ENCODE assay signal across 8 mouse cellular contexts in the genomic region with DNA sequence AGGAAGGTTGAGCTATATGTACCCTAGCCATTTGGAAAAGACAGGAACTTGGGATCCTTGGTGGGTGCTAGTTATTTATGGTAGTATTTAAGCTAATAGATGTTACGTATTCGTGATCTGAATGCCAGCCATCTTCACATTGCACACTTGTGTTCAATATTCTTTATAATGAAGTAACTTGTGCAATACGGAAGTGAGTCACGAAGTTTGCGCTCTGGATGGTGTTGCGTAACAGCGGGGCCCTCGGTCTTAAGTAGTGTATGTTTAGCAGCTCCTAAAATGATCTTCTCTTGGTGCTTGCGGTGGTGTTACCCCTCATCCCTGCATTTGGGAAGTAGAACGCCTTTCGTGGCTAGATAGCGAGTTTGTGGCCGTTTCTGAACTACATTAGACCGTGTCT. TPM values are rescaled to one million over a fixed set of nuclear protein-coding genes. Genes with fewer than 3 reads are reported as not detected.
A peak's percentile ranks its signal among the peaks of the same experiment; 100 is the strongest.
DNase-seq lines count a peak whose midpoint lies in the region; TF ChIP-seq lines count a peak whose summit lies in the region.

No protein-coding gene starts in this region.

- peak overlapping the region; percentile 85 for H3K27ac ChIP-seq in spleen, adult 2 months (ENCODE audit: insufficient read depth, low read length)

- no peaks in the 10 kb centered on the region for H3K27me3 ChIP-seq in spleen, adult 2 months (ENCODE audit: control insufficient read depth, insufficient read depth, low read length)

- no peak for TF ChIP-seq CTCF in spleen, adult 2 months (IDR thresholded peaks at IDR 0.05; ENCODE audit: extremely low read depth, insufficient read depth, insufficient read length, insufficient replicate concordance)

- H3K4me1 ChIP-seq in spleen, adult 2 months (ENCODE audit: control insufficient read depth, insufficient read depth, insufficient read length), result peaks cover 6% of the 10 kb centered on the region; the same call in 1 of the 2 replicates

- WGBS in spleen, adult 2 months, result 2% methylated on average over 14 of the region's 14 CpGs

- peak; percentile 42 for DNase-seq in kidney, adult 18-20 months
- no peak for DNase-seq in kidney, adult 11 months
- peak; percentile 66 for DNase-seq in adrenal gland, postnatal 10 days
- DNase-seq in heart, adult 18-20 months, result peak; percentile 75 to 76
- peak; percentile 45 to 47 for DNase-seq in kidney, adult 8-10 months
- peak; percentile 69 for DNase-seq in lung, postnatal 10 days
- peak; percentile 37 to 47 for DNase-seq in spleen, adult 2 months (ENCODE audit: low read depth in 1 of 2, low spot score in 2 of 2)
- DNase-seq in layer of hippocampus, adult 11-12 months (ENCODE audit: low spot score), result no peak

- H3K4me3 ChIP-seq in spleen, adult 2 months (ENCODE audit: extremely low read depth, insufficient read depth, insufficient read length), result peak overlapping the region; percentile 88

- no peak for TF ChIP-seq POLR2A in spleen, adult 2 months (IDR thresholded peaks at IDR 0.05; ENCODE audit: low read depth, low read length)

- peaks cover 11% of the 10 kb centered on the region for H3K36me3 ChIP-seq in spleen, adult 2 months (ENCODE audit: control insufficient read depth, insufficient read depth, low read length)

RNA-seq across cellular contexts. Expression of a gene that starts 1.0 kb away (rescaled TPM):
- total RNA-seq in adrenal gland, postnatal 10 days (2021), result 10 to 100 TPM; 71.1 to 85.2 TPM
- total RNA-seq in heart, adult 18-20 months (2021), result 10 to 100 TPM; 30.1 to 35.5 TPM
- polyA plus RNA-seq in spleen, adult 2 months (2012; rRNA removed), result 228 and 441 TPM in 2 replicates

RNA-seq across cellular contexts. Expression of a gene that starts 4.9 kb away (rescaled TPM):
- total RNA-seq in adrenal gland, postnatal 10 days (2021), result 10 to 100 TPM; 28.3 to 29.2 TPM
- total RNA-seq in heart, adult 18-20 months (2021), result 1 to 10 TPM; 4.5 to 5.7 TPM
- polyA plus RNA-seq in spleen, adult 2 months (2012; rRNA removed), result 1.2 and 3.6 TPM in 2 replicates

RNA-seq across cellular contexts. Expression of a gene that starts 18.3 kb away (rescaled TPM):
- under 1 TPM; 0.73 to 0.75 TPM for total RNA-seq in adrenal gland, postnatal 10 days (2021)
- 1 to 10 TPM in 1 of 2 experiments, under 1 TPM in 1; 0.80 to 1.1 TPM for total RNA-seq in heart, adult 18-20 months (2021)
- 0.45 and 0.72 TPM in 2 replicates for polyA plus RNA-seq in spleen, adult 2 months (2012; rRNA removed)

RNA-seq across cellular contexts. Expression of a gene that starts 19.0 kb away (rescaled TPM):
- 10 to 100 TPM; 82.5 to 86.5 TPM for total RNA-seq in adrenal gland, postnatal 10 days (2021)
- 10 to 100 TPM; 53.4 to 64.0 TPM for total RNA-seq in heart, adult 18-20 months (2021)
- 33.5 and 39.5 TPM in 2 replicates for polyA plus RNA-seq in spleen, adult 2 months (2012; rRNA removed)

RNA-seq across cellular contexts. Expression of a gene that starts 26.2 kb away (rescaled TPM):
- under 1 TPM; 0.27 to 0.51 TPM for total RNA-seq in adrenal gland, postnatal 10 days (2021)
- not detected for total RNA-seq in heart, adult 18-20 months (2021)
- not detected in 2 replicates for polyA plus RNA-seq in spleen, adult 2 months (2012; rRNA removed)

Comparison
In these comparisons a context has a peak if more than half of its experiments do, and no peak if none do; other contexts are left out.
1. DNase-seq: peak in kidney, adult 18-20 months (single experiment), adrenal gland, postnatal 10 days (single experiment), heart, adult 18-20 months (2 of 2), kidney, adult 8-10 months (2 of 2), lung, postnatal 10 days (single experiment) and spleen, adult 2 months (2 of 2); none in kidney, adult 11 months (single experiment) and layer of hippocampus, adult 11-12 months (single experiment).
2. RNA of a gene that starts 4.9 kb away (total RNA-seq): 28.3 to 29.2 TPM in adrenal gland, postnatal 10 days; 4.5 to 5.7 TPM in heart, adult 18-20 months; every median in the first group is over 4 times any median in the second.